Mouse (Mus musculus) kidney, adult 18-20 months (tissue): ENCODE data around the gene Wdtc1.

ENCODE experiments used
- DNase-seq: peaks from one replicate; pipeline ENCODE4 v3.0.0; 2021

The Wdtc1 gene

GRCm38 (mm10) chr4:133375812-133376577 lies 22.7 kb upstream of the Wdtc1 start:
- DNase-seq, result no peak

- no peak for DNase-seq
These were observed 20.7 kb upstream of the Wdtc1 start for GRCm38 (mm10) chr4:133374011-133374410.

GRCm38 (mm10) chr4:133372278-133372665 lies 19.0 kb upstream of the Wdtc1 start:
- no peak for DNase-seq

- peak; percentile 40 for DNase-seq
These were observed 18.5 kb upstream of the Wdtc1 start for GRCm38 (mm10) chr4:133371621-133372277.

GRCm38 (mm10) chr4:133370298-133371274 lies 17.3 kb upstream of the Wdtc1 start:
- DNase-seq, result no peak

DNA sequence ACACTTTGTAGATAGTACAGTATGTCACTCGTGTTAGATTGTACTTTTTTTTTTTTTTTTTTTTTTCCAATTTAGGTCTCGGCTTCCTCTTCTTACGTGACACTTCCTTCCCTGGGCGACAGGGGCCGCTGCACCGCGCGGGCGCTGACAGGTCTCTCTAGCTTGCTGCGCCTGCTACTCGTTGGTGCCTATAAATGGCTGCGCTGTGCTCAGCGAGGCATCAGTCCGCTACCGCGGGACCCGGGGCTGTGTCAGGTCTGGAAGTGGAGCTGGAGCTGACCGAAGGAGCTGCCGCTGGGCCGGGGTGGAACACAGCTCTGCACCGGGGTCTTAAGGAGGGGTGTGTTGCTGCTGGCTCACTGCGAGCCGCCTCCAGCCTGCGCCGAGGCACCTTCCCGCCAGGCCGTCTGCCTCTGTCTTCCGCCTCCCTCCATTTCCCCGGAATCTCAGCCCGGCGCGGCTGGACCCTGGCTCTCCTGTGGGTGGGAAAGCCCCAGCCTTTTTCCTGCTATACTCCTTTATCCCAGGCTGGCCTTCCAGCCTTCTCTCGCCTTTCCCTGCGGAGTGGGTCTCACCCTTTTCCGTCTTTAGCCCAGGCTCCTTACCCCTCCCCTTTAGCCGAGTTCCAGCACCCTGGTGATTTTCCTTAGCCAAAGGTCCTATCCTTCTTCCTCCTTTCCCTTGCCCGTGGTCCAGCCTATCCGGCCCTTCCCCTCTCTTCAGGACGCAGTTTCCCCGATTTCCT lies 16.4 kb upstream of the Wdtc1 start, which contains the start of gene Slc9a1:
Gene Slc9a1 (plus strand): TSS at position 154 of the 745 bp plus-strand sequence.
- DNase-seq, result peak; percentile 97

DNA sequence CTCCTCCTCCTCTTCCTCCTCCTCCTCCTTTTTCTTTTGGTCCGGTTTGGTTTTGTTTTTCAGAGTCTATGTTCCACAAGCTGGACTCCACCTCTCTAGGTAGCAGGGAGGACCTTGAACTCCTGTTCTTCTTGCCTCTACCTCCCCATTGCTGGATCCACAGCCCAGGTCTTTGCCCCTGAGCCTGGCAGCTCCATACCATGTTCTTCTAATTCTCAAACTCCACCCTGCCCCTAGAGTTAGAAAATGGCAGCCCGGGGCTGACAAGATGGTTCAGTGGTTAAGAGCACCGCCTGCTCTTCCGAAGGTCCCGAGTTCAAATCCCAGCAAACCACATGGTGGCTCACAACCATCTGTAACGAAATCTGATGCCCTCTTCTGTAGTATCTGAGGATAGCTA lies 1.4 kb upstream of the Wdtc1 start:
- no peak for DNase-seq

DNA sequence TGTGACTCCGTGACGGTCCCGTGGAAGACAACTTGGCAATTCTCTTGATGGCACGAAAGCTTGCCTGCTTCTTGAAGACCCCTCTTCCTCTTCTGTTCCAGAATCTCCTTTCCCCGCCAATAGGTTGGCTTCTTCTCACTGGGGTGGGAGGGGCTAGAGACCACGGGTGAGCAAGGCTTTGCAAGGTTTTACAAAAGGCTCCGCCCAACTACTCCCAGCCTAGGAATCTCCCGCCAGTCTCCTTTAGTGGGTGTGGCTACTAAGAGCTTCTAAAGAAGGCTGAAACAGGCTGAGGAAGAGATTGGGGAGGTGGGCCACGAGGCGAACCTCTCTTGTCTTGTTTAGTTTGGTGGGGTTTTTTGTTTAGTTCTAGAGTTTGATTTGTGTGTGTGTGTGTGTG lies 484 bp downstream of the Wdtc1 start:
- DNase-seq, result no peak

GRCm38 (mm10) chr4:133348051-133348775 lies 5.1 kb downstream of the Wdtc1 start:
- DNase-seq, result no peak

- no peak for DNase-seq
These were observed 5.7 kb downstream of the Wdtc1 start for GRCm38 (mm10) chr4:133347624-133348023.

DNA sequence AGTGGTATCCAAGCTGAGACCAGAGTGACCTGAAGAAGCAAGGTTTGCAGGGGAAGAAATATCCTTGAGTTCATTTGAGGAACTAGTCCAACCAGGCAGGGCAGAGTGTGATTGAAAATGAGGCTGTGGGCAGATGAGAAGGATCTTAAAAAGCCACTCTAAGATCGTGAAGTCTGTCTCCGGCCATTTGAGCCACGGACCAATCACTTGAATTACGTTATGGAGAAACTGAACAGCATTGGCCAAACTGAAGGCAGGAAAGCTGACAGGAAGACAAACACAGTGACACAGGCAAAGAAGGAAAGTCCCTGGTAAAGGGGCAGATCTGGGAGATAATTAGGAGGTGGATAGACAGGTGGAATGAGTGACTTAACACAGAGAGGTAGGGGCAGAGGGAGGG lies 6.7 kb downstream of the Wdtc1 start:
- no peak for DNase-seq

DNA sequence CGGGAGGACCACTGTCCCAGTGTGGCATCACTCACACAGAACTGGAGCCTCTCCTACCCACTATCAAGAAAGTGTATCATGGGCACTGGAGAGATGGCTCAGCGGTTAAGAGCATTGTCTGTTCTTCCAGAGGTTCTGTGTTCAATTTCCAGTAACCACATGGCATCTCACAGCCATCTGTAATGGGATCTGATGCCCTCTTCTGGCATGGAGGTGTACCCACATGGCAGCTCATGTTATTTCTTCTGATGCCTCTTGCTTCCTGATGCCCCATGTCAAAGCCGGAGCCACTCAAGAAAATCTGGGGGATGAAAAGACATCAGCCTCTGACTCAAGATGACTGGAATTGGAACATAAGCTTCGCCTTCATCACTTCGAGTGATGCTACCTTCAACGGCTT lies 7.6 kb downstream of the Wdtc1 start:
- peak; percentile 21 for DNase-seq

- DNase-seq, result peak; percentile 42
These were observed 9.2 kb downstream of the Wdtc1 start for GRCm38 (mm10) chr4:133344112-133344511.

DNA sequence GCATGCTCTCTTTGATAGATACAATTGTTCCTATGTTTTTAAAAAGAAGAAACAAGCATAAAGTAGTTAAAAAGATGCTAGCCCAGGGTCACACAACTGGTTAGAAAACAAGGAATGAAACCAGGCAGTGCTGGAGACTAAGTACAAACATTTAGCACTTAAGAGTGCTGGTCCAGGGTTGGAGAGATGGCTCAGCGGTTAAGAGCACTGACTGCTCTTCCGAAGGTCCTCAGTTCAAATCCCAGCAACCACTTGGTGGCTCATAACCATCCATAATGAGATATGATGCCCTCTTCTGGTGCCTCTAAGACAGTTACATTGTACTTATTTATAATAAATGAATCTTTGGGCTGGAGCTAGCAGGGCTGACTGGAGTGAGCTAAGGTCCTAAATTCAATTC lies 13.1 kb downstream of the Wdtc1 start:
- no peak for DNase-seq

DNA sequence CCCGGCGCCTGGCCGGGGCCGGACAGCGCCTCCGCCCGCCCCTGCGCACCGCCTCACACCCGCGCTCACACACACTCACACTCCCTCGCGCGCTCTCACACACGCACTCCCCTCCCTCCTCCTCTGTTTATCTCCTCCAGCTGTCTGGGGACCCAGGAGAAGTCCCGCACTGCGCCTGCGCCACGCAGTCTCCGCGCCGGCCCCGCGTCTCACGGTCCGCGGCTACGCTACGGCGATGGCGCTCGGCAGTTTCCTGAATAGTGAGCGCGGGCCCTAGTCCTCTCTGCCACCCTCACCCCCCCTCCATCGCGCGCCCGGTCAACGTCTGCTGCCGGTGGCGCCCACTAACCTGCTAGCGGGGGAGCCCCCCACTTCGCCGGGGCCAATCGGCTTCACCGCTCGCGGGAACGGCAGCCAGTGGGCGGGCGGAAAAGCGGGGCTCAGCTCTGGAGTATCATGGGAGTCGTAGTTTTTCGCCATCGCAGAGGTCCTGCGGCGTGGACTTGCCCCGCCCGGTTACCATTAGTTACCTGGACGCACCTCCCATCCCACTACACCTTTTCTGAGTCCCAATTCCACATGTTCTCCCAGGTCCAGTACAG lies 14.0 kb downstream of the Wdtc1 start:
- DNase-seq, result peak; percentile 97

GRCm38 (mm10) chr4:133338521-133339095 lies 14.7 kb downstream of the Wdtc1 start:
- DNase-seq, result no peak

GRCm38 (mm10) chr4:133337833-133338520 lies 15.3 kb downstream of the Wdtc1 start:
- peak; percentile 8 for DNase-seq

GRCm38 (mm10) chr4:133333306-133333705 lies 20.0 kb downstream of the Wdtc1 start:
- peak; percentile 71 for DNase-seq

DNA sequence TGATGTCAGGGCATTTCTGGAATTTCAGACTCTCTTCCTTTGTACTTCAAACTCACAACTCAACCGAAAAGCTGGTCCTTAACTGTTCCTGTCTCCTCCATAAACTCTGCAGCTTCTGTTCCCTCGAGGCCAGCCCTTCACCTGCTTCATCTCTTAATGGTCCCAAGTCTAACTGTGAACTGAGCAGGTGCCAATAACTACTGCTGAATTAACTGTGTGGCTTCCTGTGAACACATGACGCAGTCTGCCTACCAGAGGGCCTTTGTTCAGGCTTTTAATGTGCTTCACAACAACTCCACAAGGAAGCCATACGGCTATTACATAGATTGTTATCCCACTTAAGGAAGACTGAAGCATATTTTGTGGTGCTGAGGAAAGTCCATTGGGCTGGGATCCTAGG lies 23.0 kb downstream of the Wdtc1 start:
- no peak for DNase-seq

DNA sequence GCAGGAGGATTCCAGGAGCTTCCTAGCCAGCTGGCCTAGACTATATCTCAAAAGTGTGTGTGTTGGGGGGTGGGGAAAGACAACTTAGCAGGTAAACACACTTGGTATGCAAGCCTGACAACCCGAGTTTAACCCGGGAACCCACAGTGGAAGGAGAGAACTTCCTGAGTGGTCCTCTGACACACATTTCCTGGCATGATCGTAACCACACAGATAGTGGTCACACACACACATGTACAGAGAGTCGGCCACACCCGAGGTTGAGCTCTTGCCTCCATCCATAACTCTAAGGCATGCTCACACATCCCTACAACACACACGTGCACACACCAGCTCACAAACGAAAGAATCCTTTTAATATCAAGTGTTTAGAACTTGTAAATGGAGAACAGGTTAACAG lies 25.2 kb downstream of the Wdtc1 start:
- DNase-seq, result no peak
